Mouse (Mus musculus) small intestine, adult 2 months (tissue): ENCODE results near the gene Cerk.

Experiments
- CTCF ChIP-seq: fragments of 200-500 bp; IDR thresholded peaks from 2 replicates; pipeline ENCODE4 v1.5.1; 2012; ENCODE audit warnings: low read depth, mild to moderate bottlenecking, control low read depth, inconsistent platforms, low read length, moderate library complexity, mixed read lengths; ENCODE audit not compliant: insufficient replicate concordance, insufficient read length; ENCODE audit errors: extremely low read depth
- POLR2A ChIP-seq: fragments of 200-500 bp; IDR thresholded peaks from 2 replicates; pipeline ENCODE4 v1.6.1; 2012; ENCODE audit warnings: low read depth, mild to moderate bottlenecking, control low read depth, inconsistent platforms, low read length, moderate library complexity

DNA sequence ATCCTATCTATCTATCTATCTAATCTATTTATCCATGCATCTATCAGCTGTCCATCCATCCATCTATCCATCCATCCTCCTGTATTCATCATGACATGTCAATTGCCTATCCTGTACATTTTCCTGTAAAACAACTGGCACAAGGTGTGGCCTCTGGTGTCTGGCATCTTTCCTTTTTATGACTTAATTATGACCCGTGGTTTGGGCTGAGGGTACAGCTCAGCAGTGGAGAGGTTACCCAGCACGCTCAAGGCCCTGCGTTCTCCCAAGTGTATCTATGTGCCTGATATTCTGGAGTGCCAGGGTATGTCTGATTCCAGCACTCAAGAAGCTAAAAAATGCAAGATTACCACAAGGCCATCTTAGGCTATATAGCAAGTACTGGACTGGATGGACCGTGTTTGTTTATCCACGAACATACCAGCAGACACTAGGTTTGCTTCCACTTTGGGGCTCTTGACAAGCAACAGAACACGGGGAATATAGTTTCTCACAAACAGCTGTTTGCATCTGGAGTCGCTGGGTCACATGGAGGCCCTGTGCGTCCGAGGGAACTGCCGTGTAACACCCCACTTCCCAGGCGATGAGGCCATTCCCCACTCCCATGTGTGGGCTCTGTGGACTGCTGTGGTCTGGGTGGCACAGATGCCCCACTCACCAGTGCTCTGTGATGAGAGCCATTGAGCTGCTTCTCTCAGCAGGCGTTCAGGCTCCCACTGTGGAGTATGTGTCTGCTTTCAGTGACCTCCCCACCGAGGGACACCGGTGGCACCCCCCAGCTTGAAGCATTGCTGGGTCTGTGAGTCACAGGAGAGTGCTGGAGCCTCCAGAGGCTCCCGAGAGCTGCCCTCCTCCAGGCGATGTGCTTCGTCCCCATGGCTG is 90.0 kb downstream of the Cerk start:
- TF ChIP-seq POLR2A (no peak), CTCF (no peak)
